Mouse (Mus musculus): ENCODE measurements at regions not wholly inside any gene's neighbourhood (a gene's known extent, or its start where the extent isn't known, plus 50 kb on each side); places are given as distances from the start of the nearest gene placed in this dataset.

GRCm38 (mm10) chr6:122394160-122394559, 53.8 kb upstream of the Phc1 start:
- no peak for DNase-seq

DNA sequence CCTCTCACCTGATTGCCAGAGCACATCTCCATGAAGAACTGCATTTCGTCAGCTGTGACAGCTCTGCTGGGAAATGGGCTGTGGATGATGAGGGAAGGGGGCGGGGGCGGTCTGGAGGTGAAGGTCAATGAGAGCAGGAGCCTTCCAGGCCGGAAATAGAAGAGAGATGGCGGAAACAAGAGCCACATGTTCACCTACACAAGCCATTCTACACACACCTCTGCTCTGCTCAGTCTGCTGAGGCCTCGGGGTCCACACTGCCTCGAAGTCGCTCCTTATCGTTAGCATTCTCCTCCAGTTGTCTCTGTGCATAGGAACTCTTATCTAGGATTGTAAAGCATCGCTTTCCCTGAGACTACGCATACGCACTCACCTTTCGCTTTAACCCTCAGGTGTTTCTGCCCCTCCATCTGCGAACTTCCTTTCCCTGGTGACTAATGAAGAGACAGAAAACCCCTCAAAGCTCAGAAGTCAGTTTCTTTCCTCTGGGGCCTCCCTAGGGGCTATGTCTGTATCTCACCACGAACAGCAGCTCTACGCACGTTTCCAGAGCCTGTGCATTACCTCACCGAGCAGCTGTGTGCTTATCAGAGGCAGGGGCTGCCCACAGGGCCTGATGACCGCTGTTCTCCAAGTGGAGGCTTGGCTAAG, 53.0 kb upstream of the Phc1 start:
- DNase-seq: no peak

DNA sequence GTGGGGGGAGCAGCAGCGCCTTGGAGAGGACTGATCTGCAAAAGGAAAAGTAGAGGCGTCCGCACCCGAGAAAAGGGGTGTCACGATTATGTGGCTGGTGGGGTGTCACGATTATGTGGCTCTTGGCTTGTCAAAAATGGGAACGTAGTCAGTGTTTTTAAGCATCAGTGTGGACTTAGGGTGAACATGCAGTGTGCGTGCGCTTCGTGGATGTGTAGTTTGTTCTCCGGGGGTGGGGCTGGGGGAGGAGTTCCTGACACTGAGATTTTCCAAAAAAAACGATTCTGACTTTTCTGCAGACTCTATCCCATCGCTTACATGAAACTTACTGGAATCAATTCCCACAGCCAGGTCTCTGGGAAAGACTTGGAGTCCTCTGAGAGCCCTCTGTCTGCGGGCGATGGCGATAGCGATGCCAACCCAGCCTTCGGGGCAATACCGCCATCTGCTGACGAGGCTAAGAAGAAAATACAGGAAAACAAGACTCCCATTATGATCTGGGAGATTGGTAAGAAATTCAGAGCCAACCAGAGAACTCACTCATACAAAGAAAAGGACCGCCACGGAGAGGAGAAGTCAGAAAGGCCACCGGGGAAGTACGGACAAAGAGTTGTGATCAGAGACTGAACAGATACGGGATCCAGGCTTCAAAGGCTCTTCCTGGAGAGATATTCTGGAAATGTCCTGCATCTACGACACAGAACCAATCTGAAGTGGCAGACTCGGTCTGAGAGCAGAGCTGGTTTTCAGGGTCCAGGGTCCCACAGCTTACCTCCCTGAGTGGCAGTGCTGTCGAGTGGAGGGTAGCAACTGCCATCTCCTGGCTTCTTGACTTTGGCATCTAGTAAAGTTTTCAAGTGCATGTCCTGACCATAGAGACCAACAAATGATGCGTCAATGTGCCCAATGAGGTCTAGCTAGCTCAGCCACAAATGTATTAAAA, 51.6 kb upstream of the Phc1 start:
- peak; percentile 77 for DNase-seq

GRCm38 (mm10) chr6:122391126-122391525, 50.8 kb upstream of the Phc1 start:
- DNase-seq: no peak

GRCm38 (mm10) chr6:122390720-122391119, 50.4 kb upstream of the Phc1 start:
- DNase-seq: no peak
